Mouse (Mus musculus) lung, adult 2 months (tissue): ENCODE results near the gene Pigu.

Experiments
- CTCF ChIP-seq: fragments of 200-500 bp; IDR thresholded peaks from 2 replicates; pipeline ENCODE4 v1.5.1; 2011; ENCODE audit warnings: mild to moderate bottlenecking, low read length, control low read depth; ENCODE audit not compliant: insufficient read depth
- POLR2A ChIP-seq: fragments of 200-500 bp; IDR thresholded peaks from 2 replicates; pipeline ENCODE4 v1.6.1; 2011; ENCODE audit warnings: low read depth, mild to moderate bottlenecking, control low read depth, low read length, borderline replicate concordance; ENCODE audit errors: extremely low read depth

DNA sequence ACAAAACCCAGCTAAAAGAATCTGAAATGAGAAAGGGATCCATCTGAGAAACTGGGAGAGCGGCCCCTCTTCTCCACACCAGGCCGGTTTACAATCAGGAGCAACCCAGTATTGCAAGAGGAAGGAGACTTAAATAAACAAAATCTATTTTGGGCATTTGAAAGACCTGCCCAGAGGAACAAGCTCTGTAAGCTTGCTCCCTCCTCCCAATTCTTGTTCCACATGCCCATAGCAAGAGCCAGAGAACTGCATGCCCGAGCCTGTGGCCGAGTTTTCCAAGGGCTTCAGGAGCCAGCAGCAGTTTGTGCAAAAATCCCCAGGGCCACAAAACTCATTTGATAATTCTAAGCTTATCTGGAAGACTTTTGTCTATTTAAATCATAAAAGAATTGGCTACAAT lies 57.7 kb downstream of the Pigu start:
- TF ChIP-seq POLR2A: peak; percentile 25; the same call in 1 of the 2 replicates
- no peak for TF ChIP-seq CTCF
